Mouse (Mus musculus): ENCODE results near the gene Fam160a2. TPM values are rescaled to one million over a fixed set of nuclear protein-coding genes. Genes with fewer than 3 reads are reported as not detected.

Gene Fam160a2
- total and polyA plus RNA-seq, 3 experiments, result 6.2 to 17.7 TPM; not detected in 1

DNA sequence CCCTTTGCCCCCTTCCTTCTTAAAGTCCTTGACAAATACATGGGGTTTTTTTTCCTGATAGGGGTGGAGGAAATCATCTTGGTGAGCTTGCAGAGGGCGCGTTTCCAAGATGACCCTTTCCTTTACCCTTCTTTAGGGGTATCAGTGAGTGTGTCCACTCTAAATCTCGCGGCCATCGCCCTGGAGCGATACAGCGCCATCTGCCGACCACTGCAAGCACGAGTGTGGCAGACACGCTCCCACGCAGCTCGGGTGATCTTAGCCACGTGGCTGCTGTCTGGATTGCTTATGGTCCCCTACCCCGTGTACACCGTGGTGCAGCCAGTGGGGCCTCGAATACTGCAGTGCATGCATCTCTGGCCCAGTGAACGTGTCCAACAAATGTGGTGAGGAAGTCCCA is 34.0 kb upstream of the Fam160a2 start:
- no peaks in the 10 kb centered on the region for H3K79me2 ChIP-seq (ENCODE audit: control insufficient read depth, insufficient read depth, low read length, poor library complexity)
- TF ChIP-seq MXI1 (IDR thresholded peaks at IDR 0.05; ENCODE audit: low read depth, low read length) (no peak), TAL1 (IDR thresholded peaks at IDR 0.05; ENCODE audit: low read length) (no peak), POLR2A (IDR thresholded peaks at IDR 0.05; ENCODE audit: control insufficient read depth in 1 of 2, insufficient read depth in 1 of 2, low read depth in 1 of 2, low read length in 2 of 2, poor library complexity in 1 of 2) (no peak), ZMIZ1 (IDR thresholded peaks at IDR 0.05; ENCODE audit: low read depth, low read length) (no peak)
- no peaks in the 10 kb centered on the region for H3K36me3 ChIP-seq (ENCODE audit: control insufficient read depth in 1 of 2, insufficient read depth in 2 of 2, low read length in 2 of 2)
- H3K9me3 ChIP-seq (replicated peaks; ENCODE audit: insufficient read depth, low read length), result no peaks in the 10 kb centered on the region
- H3K27me3 ChIP-seq (ENCODE audit: control insufficient read depth in 1 of 2, insufficient read depth in 2 of 2, low read length in 2 of 2), result no peaks in the 10 kb centered on the region; a peak in 1 of 4 replicates
- no peak overlapping the region for H3K27ac ChIP-seq (ENCODE audit: control insufficient read depth, low read depth, low read length)
- H3K4me1 ChIP-seq (ENCODE audit: control insufficient read depth in 1 of 2, insufficient read depth in 2 of 2, low read length in 2 of 2), result no peaks in the 10 kb centered on the region
- no peak overlapping the region for H3K4me3 ChIP-seq (ENCODE audit: control insufficient read depth in 1 of 2, insufficient read depth in 1 of 2, low read depth in 2 of 2, low read length in 2 of 2)
- no peak for DNase-seq (ENCODE audit: low read depth, low spot score)
- no peak overlapping the region for H3K9ac ChIP-seq (ENCODE audit: control insufficient read depth, low read depth, low read length, poor library complexity, severe bottlenecking)

DNA sequence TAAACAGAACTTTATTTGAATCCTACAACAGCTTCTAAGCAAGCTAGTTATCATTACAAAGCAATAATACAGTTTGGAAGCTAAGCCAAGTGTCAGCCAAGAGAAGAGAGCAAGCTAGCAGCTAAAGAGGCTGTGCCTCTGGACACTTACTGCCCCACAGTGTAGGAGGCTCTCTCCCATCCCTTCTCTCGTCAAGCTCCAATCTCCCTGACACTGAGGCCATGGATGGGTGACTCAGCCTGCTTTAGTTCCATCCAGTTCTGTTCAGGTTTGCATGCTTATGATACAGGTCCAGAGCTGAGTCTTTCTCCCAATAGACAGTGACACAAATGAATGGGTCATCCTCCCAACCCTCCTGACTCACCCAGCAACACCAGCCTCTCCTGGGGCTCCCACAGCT is 32.2 kb upstream of the Fam160a2 start:
- no peaks in the 10 kb centered on the region for H3K36me3 ChIP-seq (ENCODE audit: control insufficient read depth in 1 of 2, insufficient read depth in 2 of 2, low read length in 2 of 2)
- H3K9ac ChIP-seq (ENCODE audit: control insufficient read depth, low read depth, low read length, poor library complexity, severe bottlenecking), result no peak overlapping the region
- no peaks in the 10 kb centered on the region; a peak in 1 of 4 replicates for H3K27me3 ChIP-seq (ENCODE audit: control insufficient read depth in 1 of 2, insufficient read depth in 2 of 2, low read length in 2 of 2)
- DNase-seq (ENCODE audit: low read depth, low spot score), result no peak
- no peak overlapping the region for H3K4me3 ChIP-seq (ENCODE audit: control insufficient read depth in 1 of 2, insufficient read depth in 1 of 2, low read depth in 2 of 2, low read length in 2 of 2)
- TF ChIP-seq NRF1 (IDR thresholded peaks at IDR 0.05; ENCODE audit: insufficient read depth, low read depth, low read length, poor library complexity, severe bottlenecking), result no peak
- TF ChIP-seq CHD1 (IDR thresholded peaks at IDR 0.05; ENCODE audit: low read depth, low read length), result no peak
- TF ChIP-seq GABPA (IDR thresholded peaks at IDR 0.05; ENCODE audit: low read depth, low read length), result no peak
- no peak for TF ChIP-seq CHD2 (IDR thresholded peaks at IDR 0.05; ENCODE audit: low read length)
- no peak for TF ChIP-seq ZKSCAN1 (IDR thresholded peaks at IDR 0.05; ENCODE audit: low read depth, low read length)
- TF ChIP-seq POLR2AphosphoS2 (IDR thresholded peaks at IDR 0.05; ENCODE audit: low read length), result no peak
- no peak for TF ChIP-seq SMC3 (IDR thresholded peaks at IDR 0.05; ENCODE audit: low read depth, low read length)
- TF ChIP-seq MAZ (IDR thresholded peaks at IDR 0.05; ENCODE audit: low read depth, low read length), result no peak
- TF ChIP-seq SIN3A (IDR thresholded peaks at IDR 0.05; ENCODE audit: low read length), result no peak
- no peak for TF ChIP-seq UBTF (IDR thresholded peaks at IDR 0.05; ENCODE audit: borderline replicate concordance, insufficient read depth, low read depth, low read length)
- TF ChIP-seq ETS1 (IDR thresholded peaks at IDR 0.05; ENCODE audit: low read depth, low read length), result no peak
- no peak for TF ChIP-seq RAD21 (IDR thresholded peaks at IDR 0.05; ENCODE audit: low read depth, low read length)
- TF ChIP-seq CTCF (IDR thresholded peaks at IDR 0.05 in 2 of 3, conservative IDR thresholded peaks at IDR 0.05 in 1 of 3; ENCODE audit: control insufficient read depth in 1 of 3, insufficient read depth in 1 of 3, low read depth in 2 of 3, low read length in 3 of 3, poor library complexity in 1 of 3, severe bottlenecking in 1 of 3), result no peak
- no peak for TF ChIP-seq ZMIZ1 (IDR thresholded peaks at IDR 0.05; ENCODE audit: low read depth, low read length)
- TF ChIP-seq EP300 (IDR thresholded peaks at IDR 0.05; ENCODE audit: low read depth in 1 of 2, low read length in 2 of 2), result no peak
- TF ChIP-seq BHLHE40 (IDR thresholded peaks at IDR 0.05; ENCODE audit: borderline replicate concordance, low read depth, low read length), result no peak
- TF ChIP-seq ZNF384 (IDR thresholded peaks at IDR 0.05; ENCODE audit: low read depth, low read length), result no peak
- TF ChIP-seq POLR2AphosphoS5 (IDR thresholded peaks at IDR 0.05; ENCODE audit: borderline replicate concordance, low read depth, low read length), result no peak
- no peaks in the 10 kb centered on the region for H3K9me3 ChIP-seq (replicated peaks; ENCODE audit: insufficient read depth, low read length)
- no peaks in the 10 kb centered on the region for H3K4me1 ChIP-seq (ENCODE audit: control insufficient read depth in 1 of 2, insufficient read depth in 2 of 2, low read length in 2 of 2)
- H3K27ac ChIP-seq (ENCODE audit: control insufficient read depth, low read depth, low read length), result no peak overlapping the region
- no peaks in the 10 kb centered on the region for H3K79me2 ChIP-seq (ENCODE audit: control insufficient read depth, insufficient read depth, low read length, poor library complexity)

All from MEL (cell line).